Mouse (Mus musculus): ENCODE data around the gene Fam13a. TPM values are rescaled to one million over a fixed set of nuclear protein-coding genes. Genes with fewer than 3 reads are reported as not detected.

Gene Fam13a
- 0.25 and 0.72 TPM in 2 replicates for polyA plus RNA-seq (2012; ENCODE audit: insufficient read depth, insufficient read length, missing spikeins)

GRCm38 (mm10) chr6:59024164-59024724 lies at the start of gene Fam13a:
Gene Fam13a, minus strand, starts transcription at chr6:59024549.
- TF ChIP-seq POLR2A (IDR thresholded peaks at IDR 0.05; ENCODE audit: borderline replicate concordance, low read depth, low read length) (no peak), CTCF (IDR thresholded peaks at IDR 0.05; ENCODE audit: low read depth, low read length) (no peak)
- H3K4me3 ChIP-seq (ENCODE audit: insufficient read depth, low read length), result peak within 1 kb of the TSS; percentile 54
- H3K4me1 ChIP-seq (ENCODE audit: control insufficient read depth, insufficient read depth, low read length), result peaks cover 12% of the 10 kb centered on the region
- H3K27ac ChIP-seq (ENCODE audit: insufficient read depth, low read depth, low read length), result no peak within 1 kb of the TSS

GRCm38 (mm10) chr6:59072096-59073060 lies 48.0 kb upstream of the Fam13a start:
- H3K27ac ChIP-seq (ENCODE audit: insufficient read depth, low read depth, low read length), result no peak overlapping the region
- TF ChIP-seq CTCF (IDR thresholded peaks at IDR 0.05; ENCODE audit: low read depth, low read length) (no peak), POLR2A (IDR thresholded peaks at IDR 0.05; ENCODE audit: borderline replicate concordance, low read depth, low read length) (no peak)

GRCm38 (mm10) chr6:59071691-59072090 lies 47.3 kb upstream of the Fam13a start:
- H3K4me1 ChIP-seq (ENCODE audit: control insufficient read depth, insufficient read depth, low read length), result no peaks in the 10 kb centered on the region
- no peak overlapping the region for H3K27ac ChIP-seq (ENCODE audit: insufficient read depth, low read depth, low read length)
- H3K4me3 ChIP-seq (ENCODE audit: insufficient read depth, low read length), result no peak overlapping the region
- no peak for TF ChIP-seq CTCF (IDR thresholded peaks at IDR 0.05; ENCODE audit: low read depth, low read length)
- no peak for TF ChIP-seq POLR2A (IDR thresholded peaks at IDR 0.05; ENCODE audit: borderline replicate concordance, low read depth, low read length)

More at GRCm38 (mm10) chr6:59072096-59073060, 48.0 kb upstream of the Fam13a start:
- Histone ChIP-seq H3K4me1 (ENCODE audit: control insufficient read depth, insufficient read depth, low read length) (no peaks in the 10 kb centered on the region), H3K4me3 (ENCODE audit: insufficient read depth, low read length) (no peak overlapping the region)

GRCm38 (mm10) chr6:59068187-59068586 lies 43.8 kb upstream of the Fam13a start:
- TF ChIP-seq POLR2A (IDR thresholded peaks at IDR 0.05; ENCODE audit: borderline replicate concordance, low read depth, low read length), result no peak
- TF ChIP-seq CTCF (IDR thresholded peaks at IDR 0.05; ENCODE audit: low read depth, low read length), result no peak
- Histone ChIP-seq H3K27ac (ENCODE audit: insufficient read depth, low read depth, low read length) (no peak overlapping the region), H3K4me1 (ENCODE audit: control insufficient read depth, insufficient read depth, low read length) (no peaks in the 10 kb centered on the region), H3K4me3 (ENCODE audit: insufficient read depth, low read length) (no peak overlapping the region)

GRCm38 (mm10) chr6:59064440-59064839 lies 40.1 kb upstream of the Fam13a start:
- Histone ChIP-seq H3K27ac (ENCODE audit: insufficient read depth, low read depth, low read length) (no peak overlapping the region), H3K4me1 (ENCODE audit: control insufficient read depth, insufficient read depth, low read length) (no peaks in the 10 kb centered on the region), H3K4me3 (ENCODE audit: insufficient read depth, low read length) (no peak overlapping the region)
- no peak for TF ChIP-seq CTCF (IDR thresholded peaks at IDR 0.05; ENCODE audit: low read depth, low read length)
- TF ChIP-seq POLR2A (IDR thresholded peaks at IDR 0.05; ENCODE audit: borderline replicate concordance, low read depth, low read length), result no peak

GRCm38 (mm10) chr6:59053232-59053631 lies 28.9 kb upstream of the Fam13a start:
- H3K27ac ChIP-seq (ENCODE audit: insufficient read depth, low read depth, low read length), result no peak overlapping the region
- H3K4me3 ChIP-seq (ENCODE audit: insufficient read depth, low read length), result no peak overlapping the region
- TF ChIP-seq CTCF (IDR thresholded peaks at IDR 0.05; ENCODE audit: low read depth, low read length) (no peak), POLR2A (IDR thresholded peaks at IDR 0.05; ENCODE audit: borderline replicate concordance, low read depth, low read length) (no peak)
- no peaks in the 10 kb centered on the region for H3K4me1 ChIP-seq (ENCODE audit: control insufficient read depth, insufficient read depth, low read length)

GRCm38 (mm10) chr6:59039719-59040118 lies 15.4 kb upstream of the Fam13a start:
- H3K27ac ChIP-seq (ENCODE audit: insufficient read depth, low read depth, low read length), result no peak overlapping the region
- TF ChIP-seq POLR2A (IDR thresholded peaks at IDR 0.05; ENCODE audit: borderline replicate concordance, low read depth, low read length) (no peak), CTCF (IDR thresholded peaks at IDR 0.05; ENCODE audit: low read depth, low read length) (no peak)
- no peak overlapping the region for H3K4me3 ChIP-seq (ENCODE audit: insufficient read depth, low read length)
- H3K4me1 ChIP-seq (ENCODE audit: control insufficient read depth, insufficient read depth, low read length), result no peaks in the 10 kb centered on the region

- TF ChIP-seq POLR2A (IDR thresholded peaks at IDR 0.05; ENCODE audit: borderline replicate concordance, low read depth, low read length), result no peak
- TF ChIP-seq CTCF (IDR thresholded peaks at IDR 0.05; ENCODE audit: low read depth, low read length), result no peak
- Histone ChIP-seq H3K27ac (ENCODE audit: insufficient read depth, low read depth, low read length) (no peak overlapping the region), H3K4me3 (ENCODE audit: insufficient read depth, low read length) (no peak overlapping the region), H3K4me1 (ENCODE audit: control insufficient read depth, insufficient read depth, low read length) (peaks cover 17% of the 10 kb centered on the region)
These were observed 8.4 kb upstream of the Fam13a start for GRCm38 (mm10) chr6:59032748-59033147.

- Histone ChIP-seq H3K27ac (ENCODE audit: insufficient read depth, low read depth, low read length) (no peak overlapping the region), H3K4me3 (ENCODE audit: insufficient read depth, low read length) (no peak overlapping the region), H3K4me1 (ENCODE audit: control insufficient read depth, insufficient read depth, low read length) (peaks cover 17% of the 10 kb centered on the region)
- TF ChIP-seq CTCF (IDR thresholded peaks at IDR 0.05; ENCODE audit: low read depth, low read length), result no peak
- TF ChIP-seq POLR2A (IDR thresholded peaks at IDR 0.05; ENCODE audit: borderline replicate concordance, low read depth, low read length), result no peak
These were observed 7.2 kb upstream of the Fam13a start for GRCm38 (mm10) chr6:59031539-59031938.

GRCm38 (mm10) chr6:59030667-59031066 lies 6.3 kb upstream of the Fam13a start:
- H3K27ac ChIP-seq (ENCODE audit: insufficient read depth, low read depth, low read length), result no peak overlapping the region
- no peak overlapping the region for H3K4me3 ChIP-seq (ENCODE audit: insufficient read depth, low read length)
- TF ChIP-seq POLR2A (IDR thresholded peaks at IDR 0.05; ENCODE audit: borderline replicate concordance, low read depth, low read length) (no peak), CTCF (IDR thresholded peaks at IDR 0.05; ENCODE audit: low read depth, low read length) (no peak)
- peaks cover 17% of the 10 kb centered on the region for H3K4me1 ChIP-seq (ENCODE audit: control insufficient read depth, insufficient read depth, low read length)
